ENCODE assay signal across 8 mouse cellular contexts in genomic region chr4:46138287-46139222, GRCm38 (mm10). TPM values are rescaled to one million over a fixed set of nuclear protein-coding genes. Genes with fewer than 3 reads are reported as not detected.
A peak's percentile ranks its signal among the peaks of the same experiment; 100 is the strongest.
DNase-seq lines count a peak whose midpoint lies in the region; ATAC-seq and TF ChIP-seq lines count a peak whose summit lies in the region.

Gene Ncbp1 (plus strand): TSS chr4:46138613.
Gene Tstd2 (minus strand): TSS chr4:46138694.

- H3K4me3 ChIP-seq in G1E (ENCODE audit: low read depth, low read length): peak within 1 kb of the TSS; percentile 96
- peak within 1 kb of the TSS; percentile 98 for H3K4me3 ChIP-seq in forebrain, embryonic 16.5 days (replicated peaks; ENCODE audit: low read length)
- peak within 1 kb of the TSS; percentile 90 for H3K4me3 ChIP-seq in layer of hippocampus, adult 2 months
- peak within 1 kb of the TSS; percentile 79 for H3K4me3 ChIP-seq in lung, embryonic 14.5 days (ENCODE audit: low read depth, low read length)
- H3K4me3 ChIP-seq in olfactory bulb, adult 2 months (ENCODE audit: insufficient read depth, low read depth, low read length): peak within 1 kb of the TSS; percentile 78
- H3K4me3 ChIP-seq in thymus, adult 2 months (ENCODE audit: control insufficient read depth, insufficient read depth, low read length): peak within 1 kb of the TSS; percentile 68

- peaks cover 32% of the 10 kb centered on the region for H3K4me1 ChIP-seq in G1E (ENCODE audit: insufficient read depth, low read depth, low read length)
- H3K4me1 ChIP-seq in forebrain, embryonic 16.5 days (replicated peaks; ENCODE audit: control insufficient read depth, insufficient read depth, low read length): peaks cover 25% of the 10 kb centered on the region
- peaks cover 11% of the 10 kb centered on the region; the same call in 1 of the 2 replicates for H3K4me1 ChIP-seq in lung, embryonic 14.5 days (ENCODE audit: insufficient read depth)
- H3K4me1 ChIP-seq in olfactory bulb, adult 2 months (ENCODE audit: control insufficient read depth, insufficient read depth, low read length): peaks cover 4% of the 10 kb centered on the region
- peaks cover 4% of the 10 kb centered on the region for H3K4me1 ChIP-seq in thymus, adult 2 months (replicated peaks; ENCODE audit: control insufficient read depth, insufficient read depth, low read length)

- H3K4me2 ChIP-seq in forebrain, embryonic 16.5 days (ENCODE audit: low read length): peak within 1 kb of the TSS; percentile 83
- H3K4me2 ChIP-seq in lung, embryonic 14.5 days: peak within 1 kb of the TSS; percentile 73

- no peaks in the 10 kb centered on the region for H3K9me3 ChIP-seq in G1E (replicated peaks)
- no peaks in the 10 kb centered on the region for H3K9me3 ChIP-seq in forebrain, embryonic 16.5 days (ENCODE audit: control insufficient read depth, low read length)
- no peaks in the 10 kb centered on the region for H3K9me3 ChIP-seq in lung, embryonic 14.5 days (ENCODE audit: low read depth, low read length)

- no peaks in the 10 kb centered on the region for H3K27me3 ChIP-seq in G1E (ENCODE audit: insufficient read depth, low read length)
- H3K27me3 ChIP-seq in forebrain, embryonic 16.5 days (replicated peaks; ENCODE audit: control insufficient read depth, insufficient read depth, low read length): no peaks in the 10 kb centered on the region
- no peaks in the 10 kb centered on the region for H3K27me3 ChIP-seq in lung, embryonic 14.5 days (ENCODE audit: insufficient read depth, low read length)
- H3K27me3 ChIP-seq in thymus, adult 2 months (ENCODE audit: control insufficient read depth, insufficient read depth, low read length): no peaks in the 10 kb centered on the region

- no peak for TF ChIP-seq CTCF in G1E (IDR thresholded peaks at IDR 0.05; ENCODE audit: low read depth, low read length)
- 0 out of 2 replicates have a peak, but pooled peaks have one; percentile 22 for TF ChIP-seq CTCF in layer of hippocampus, adult 2 months (conservative IDR thresholded peaks at IDR 0.05)
- no peak for TF ChIP-seq CTCF in lung, embryonic 14.5 days (IDR thresholded peaks at IDR 0.05; ENCODE audit: low read depth)
- no peak for TF ChIP-seq CTCF in olfactory bulb, adult 2 months (IDR thresholded peaks at IDR 0.05; ENCODE audit: insufficient read depth, low read depth, low read length)
- TF ChIP-seq CTCF in thymus, adult 2 months (IDR thresholded peaks at IDR 0.05; ENCODE audit: borderline replicate concordance, control insufficient read depth, extremely low read depth, insufficient read depth, low read length, poor library complexity): 0 out of 2 replicates have a peak, but pooled peaks have one; percentile 39

- TF ChIP-seq POLR2A in olfactory bulb, adult 2 months (IDR thresholded peaks at IDR 0.05; ENCODE audit: insufficient read depth, low read depth, low read length): peak; percentile 49
- no peak for TF ChIP-seq POLR2A in thymus, adult 2 months (IDR thresholded peaks at IDR 0.05; ENCODE audit: control insufficient read depth, extremely low read depth, insufficient read depth, low read length, poor library complexity)

- H3K9ac ChIP-seq in forebrain, embryonic 16.5 days (replicated peaks; ENCODE audit: low read depth, low read length): peak within 1 kb of the TSS; percentile 97
- peak within 1 kb of the TSS; percentile 89 for H3K9ac ChIP-seq in lung, embryonic 14.5 days

- under 1% methylated on average over 90 of the region's 90 CpGs for WGBS in forebrain, embryonic 16.5 days
- under 1% methylated on average over 81 of the region's 90 CpGs for WGBS in lung, embryonic 14.5 days
- under 1% methylated on average over 90 of the region's 90 CpGs for WGBS in olfactory bulb, adult 2 months
- under 1% methylated on average over 89 of the region's 90 CpGs for WGBS in thymus, adult 2 months

- intact Hi-C loops in heart, postnatal 36 days (cut with DNase I): loop anchor here (5.0 to 10.0 kb wide), 2 partner anchors 794 to 1121 kb away; partner anchors contain the start of genes Dcaf10, Exosc3 and Polr1e

- H3K36me3 ChIP-seq in G1E (replicated peaks): peaks cover 50% of the 10 kb centered on the region
- peaks cover 4% of the 10 kb centered on the region; the same call in 1 of the 2 replicates for H3K36me3 ChIP-seq in forebrain, embryonic 16.5 days (ENCODE audit: control insufficient read depth, insufficient read depth)
- H3K36me3 ChIP-seq in lung, embryonic 14.5 days (ENCODE audit: insufficient read depth): peaks cover 23% of the 10 kb centered on the region
- H3K36me3 ChIP-seq in thymus, adult 2 months (ENCODE audit: control insufficient read depth, insufficient read depth, low read length): no peaks in the 10 kb centered on the region

- peak; percentile 58; the same call in 1 of the 2 replicates for ATAC-seq in G1E (ENCODE audit: extremely low read depth, insufficient number of reproducible peaks, low FRiP score, poor library complexity, severe bottlenecking)
- ATAC-seq in forebrain, embryonic 16.5 days: peak; percentile 91
- peak; percentile 92 for ATAC-seq in lung, embryonic 14.5 days (ENCODE audit: insufficient read depth)

- peak; percentile 87 for DNase-seq in G1E (ENCODE audit: low spot score)
- peak; percentile 86 to 94 for DNase-seq in cerebellum, adult 18-20 months
- peak; percentile 92 to 97 for DNase-seq in heart, postnatal 36 days
- peak; percentile 88 to 92 for DNase-seq in layer of hippocampus, adult 2 months (ENCODE audit: low spot score in 2 of 2)
- peak; percentile 96 for DNase-seq in lung, embryonic 14.5 days
- DNase-seq in thymus, adult 2 months: peak; percentile 91

- peak within 1 kb of the TSS; percentile 99 for H3K27ac ChIP-seq in forebrain, embryonic 16.5 days (ENCODE audit: low read length)
- peak within 1 kb of the TSS; percentile 96 for H3K27ac ChIP-seq in layer of hippocampus, adult 2 months
- H3K27ac ChIP-seq in lung, embryonic 14.5 days (ENCODE audit: low read depth): peak within 1 kb of the TSS; percentile 99
- peak within 1 kb of the TSS; percentile 65 for H3K27ac ChIP-seq in olfactory bulb, adult 2 months (ENCODE audit: insufficient read depth, low read depth, low read length)
- H3K27ac ChIP-seq in thymus, adult 2 months (ENCODE audit: control insufficient read depth, insufficient read depth, low read length): no peak within 1 kb of the TSS

RNA-seq across cellular contexts. Expression of gene Ncbp1, which starts in this region (rescaled TPM):
- total RNA-seq in G1E (2014; fragmentation: Nextera tagmentation) (103 and 109 TPM in 2 replicates), G1E (2017) (119 and 130 TPM in 2 replicates)
- polyA plus RNA-seq in G1E (2012): 12.2 and 17.6 TPM in 2 replicates
- polyA plus RNA-seq in forebrain, embryonic 16.5 days (2015; fragmentation: Nextera tagmentation; extraction: Ambion mirVana): 98.8 and 107 TPM in 2 replicates
- total RNA-seq in heart, postnatal 36 days (2021): 10 to 100 TPM; 19.3 to 19.7 TPM
- total RNA-seq in layer of hippocampus, adult 2 months (2021): 10 to 100 TPM; 57.1 to 57.2 TPM
- polyA plus RNA-seq in lung, embryonic 14.5 days (2014; fragmentation: Nextera tagmentation; extraction: Ambion mirVana): 85.5 and 89.3 TPM in 2 replicates
- not detected in 2 replicates for polyA plus RNA-seq in olfactory bulb, adult 2 months (2012; ENCODE audit: insufficient read depth, insufficient read length, low replicate concordance, missing spikeins)
- 53.3 and 56.7 TPM in 2 replicates for polyA plus RNA-seq in thymus, adult 2 months (2012; rRNA removed)

RNA-seq across cellular contexts. Expression of gene Tstd2, which starts in this region (rescaled TPM):
- 54.6 and 57.9 TPM in 2 replicates for total RNA-seq in G1E (2014; fragmentation: Nextera tagmentation)
- total RNA-seq in G1E (2017): 48.2 and 51.5 TPM in 2 replicates
- 10.5 and 15.8 TPM in 2 replicates for polyA plus RNA-seq in G1E (2012)
- polyA plus RNA-seq in forebrain, embryonic 16.5 days (2015; fragmentation: Nextera tagmentation; extraction: Ambion mirVana): 32.3 and 37.7 TPM in 2 replicates
- 10 to 100 TPM; 12.8 to 14.0 TPM for total RNA-seq in heart, postnatal 36 days (2021)
- total RNA-seq in layer of hippocampus, adult 2 months (2021): 10 to 100 TPM; 15.6 to 18.8 TPM
- 33.5 and 39.2 TPM in 2 replicates for polyA plus RNA-seq in lung, embryonic 14.5 days (2014; fragmentation: Nextera tagmentation; extraction: Ambion mirVana)
- polyA plus RNA-seq in olfactory bulb, adult 2 months (2012; ENCODE audit: insufficient read depth, insufficient read length, low replicate concordance, missing spikeins): not detected in 2 replicates
- polyA plus RNA-seq in thymus, adult 2 months (2012; rRNA removed): 20.3 and 23.8 TPM in 2 replicates

Comparison
In these comparisons a context has a peak if more than half of its experiments do, and no peak if none do; other contexts are left out.
1. CTCF ChIP-seq: peak in layer of hippocampus, adult 2 months (single experiment) and thymus, adult 2 months (single experiment); none in G1E (single experiment), lung, embryonic 14.5 days (single experiment) and olfactory bulb, adult 2 months (single experiment).
2. Peak in every context shown above with its lines, with median percentiles within 50 percentile points of each other: ATAC-seq, DNase-seq and H3K4me3 ChIP-seq.